Mouse (Mus musculus): ENCODE measurements around the gene Zfp960. TPM values are rescaled to one million over a fixed set of nuclear protein-coding genes. Genes with fewer than 3 reads are reported as not detected.
"Not testable (repeated sequence)": the region's sequence is repeated elsewhere in the genome, so short reads cannot be mapped to it uniquely, and the experiment has no call there.

Gene Zfp960
- total RNA-seq (2021) (1 to 10 TPM; 4.8 to 6.4 TPM), polyA plus RNA-seq (2012; rRNA removed) (not detected in 2 replicates)
- long read RNA-seq, partial matches to known transcripts = 0 of 2 reads
- long read RNA-seq, other reads (novel, unspliced or antisense) = 0 of 2 reads

- peak; percentile 93 for DNase-seq
These were observed at the start of gene Zfp960 for GRCm38 (mm10) chr17:17063628-17064494. Zfp960 (plus strand) TSS chr17:17064113.

- DNase-seq = not testable (repeated sequence)
These were observed 45.8 kb upstream of the Zfp960 start for GRCm38 (mm10) chr17:17018071-17018470.

- DNase-seq = not testable (repeated sequence)
These were observed 4.3 kb upstream of the Zfp960 start for GRCm38 (mm10) chr17:17059566-17059965.

- DNase-seq = not testable (repeated sequence)
These were observed 57.1 kb downstream of the Zfp960 start, which contains the start of gene Zfp97 for GRCm38 (mm10) chr17:17120830-17121502. Zfp97 (plus strand) TSS chr17:17121415.

Other genes starting within 250 kb of the Zfp960 start
- 1 to 10 TPM; 3.6 to 6.2 TPM for gene Zfp97, start 57.3 kb downstream of the Zfp960 start, total RNA-seq (2021)
- not detected in 2 replicates for gene Zfp97, start 57.3 kb downstream of the Zfp960 start, polyA plus RNA-seq (2012; rRNA removed)